Comparison of ENCODE assay signal across 15 mouse cellular contexts in genomic region chr3:52648836-52649500, GRCm38 (mm10).
"Had no signal": no experiment of that assay in that cellular context is flagged by ENCODE, and none has a peak within 500 bp of the region (broad histone marks: within the 10 kb centered on the region; RNA-seq: fewer than 3 reads in every experiment).

No protein-coding gene starts in this region.

- H3K27me3 ChIP-seq: intestine, embryonic 15.5 days; neural tube, embryonic 12.5 days; stomach, embryonic 15.5 days had no signal

- H3K27ac ChIP-seq: intestine, embryonic 15.5 days; layer of hippocampus, adult 2 months; limb, embryonic 10.5 days; liver, embryonic 14.5 days; midbrain, embryonic 10.5 days; neural tube, embryonic 12.5 days; stomach, embryonic 15.5 days had no signal

- H3K4me3 ChIP-seq: intestine, embryonic 15.5 days; layer of hippocampus, adult 2 months; limb, embryonic 10.5 days; midbrain, embryonic 10.5 days; myocyte; neural tube, embryonic 12.5 days; stomach, embryonic 15.5 days had no signal

- H3K36me3 ChIP-seq: intestine, embryonic 15.5 days; limb, embryonic 10.5 days; midbrain, embryonic 10.5 days; neural tube, embryonic 12.5 days; stomach, embryonic 15.5 days had no signal

- DNase-seq: kidney, adult 18-20 months; kidney, postnatal 10 days; kidney, postnatal 4 days; lung, adult 2 months; lung, postnatal 36 days; midbrain, embryonic 14.5 days; spleen, adult 18-20 months had no signal
